Mouse (Mus musculus) kidney, postnatal 10 days (tissue): Measurements from ENCODE around the gene Tmem88b.
"Not testable (repeated sequence)": the region's sequence is repeated elsewhere in the genome, so short reads cannot be mapped to it uniquely, and the experiment has no call there.

Experiments
- DNase-seq: peaks from one replicate; pipeline ENCODE4 v3.0.0; 2021; ENCODE audit warnings: mixed read lengths

The Tmem88b gene

DNA sequence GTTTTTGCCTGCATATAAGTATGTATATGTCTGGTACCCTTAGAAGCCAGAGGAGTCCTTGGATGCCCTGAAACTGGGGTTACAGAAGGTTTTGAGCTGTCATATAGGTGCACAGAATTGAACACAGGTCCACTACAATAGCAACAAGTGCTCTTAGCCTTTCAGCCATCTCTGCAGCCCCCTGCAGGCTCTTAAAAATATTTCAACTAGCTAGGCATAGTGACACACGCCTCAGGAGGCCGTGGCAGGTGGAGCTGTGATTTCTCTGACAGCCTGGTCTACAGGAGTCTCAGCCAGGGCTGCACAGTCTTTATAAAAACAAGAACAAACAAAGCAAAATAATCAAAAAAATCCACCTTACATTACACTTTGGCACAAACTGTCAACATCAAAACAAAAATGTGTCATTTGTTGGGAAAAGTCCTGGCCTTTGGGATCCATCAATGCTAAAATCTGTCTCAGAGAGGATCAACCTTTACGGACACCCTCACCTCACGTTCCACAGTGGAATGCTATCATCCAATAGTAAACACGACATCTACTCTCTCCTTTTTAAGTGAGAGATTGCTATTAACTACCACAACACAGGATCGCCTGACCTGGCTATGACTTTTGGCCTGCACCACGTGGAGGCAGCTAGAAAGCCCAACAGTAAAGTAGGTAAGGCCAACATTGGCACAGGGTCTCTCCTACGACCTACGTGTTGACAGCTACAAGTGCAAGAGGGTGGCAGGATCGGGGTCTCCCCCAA lies 25.6 kb downstream of the Tmem88b start:
- peak; percentile 44 for DNase-seq

GRCm38 (mm10) chr4:155757011-155757410 lies 28.7 kb downstream of the Tmem88b start:
- no peak for DNase-seq

- DNase-seq: no peak
These were observed 38.8 kb downstream of the Tmem88b start for GRCm38 (mm10) chr4:155746575-155747490.

DNA sequence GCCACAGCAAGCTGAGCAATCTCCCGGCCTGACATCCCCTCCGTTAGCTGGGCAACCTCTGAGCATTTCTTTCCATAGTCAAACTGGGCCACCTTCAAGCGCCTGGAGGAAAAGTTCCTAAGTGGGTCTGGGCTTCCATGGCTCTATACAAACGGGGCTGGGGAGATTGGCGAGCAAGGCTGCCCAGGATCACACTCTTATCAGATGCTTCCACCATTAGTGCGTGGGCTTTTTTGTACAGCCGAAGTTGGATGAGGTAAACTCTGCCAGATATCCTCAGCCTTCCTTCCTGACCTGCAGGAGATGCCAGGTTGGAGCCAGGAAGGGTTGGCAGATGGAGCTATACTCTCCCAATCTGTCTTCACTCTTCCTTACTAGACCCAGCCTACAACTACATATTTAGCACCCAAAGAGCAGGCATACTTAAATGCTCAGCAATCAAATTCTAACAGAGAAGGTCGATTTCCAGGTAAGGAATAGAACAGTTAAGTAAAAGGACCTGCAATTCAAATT lies 39.6 kb downstream of the Tmem88b start:
- DNase-seq: no peak

- DNase-seq: no peak
These were observed 40.5 kb downstream of the Tmem88b start for GRCm38 (mm10) chr4:155745136-155745535.

DNA sequence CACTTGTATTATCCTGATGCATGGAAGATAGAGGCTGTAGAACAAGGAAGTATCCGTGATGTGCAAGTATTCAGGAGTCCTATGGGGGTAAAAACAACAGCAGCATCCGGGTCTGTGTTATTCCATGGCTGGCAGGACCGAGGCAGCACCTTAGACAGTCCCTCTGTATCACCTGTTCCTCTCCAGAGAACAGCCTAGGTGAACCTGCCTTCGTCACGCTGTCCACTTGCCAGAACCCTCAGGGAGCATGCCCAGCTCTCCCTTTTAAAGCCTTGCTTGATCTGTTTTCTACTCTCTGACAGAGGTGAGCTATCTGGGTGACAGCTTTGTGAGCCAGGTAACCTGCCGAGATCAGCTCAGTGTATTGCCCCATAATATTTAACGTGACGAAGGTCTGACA lies 41.2 kb downstream of the Tmem88b start:
- DNase-seq: no peak

- no peak for DNase-seq
These were observed 43.0 kb downstream of the Tmem88b start for GRCm38 (mm10) chr4:155742684-155743083.

DNA sequence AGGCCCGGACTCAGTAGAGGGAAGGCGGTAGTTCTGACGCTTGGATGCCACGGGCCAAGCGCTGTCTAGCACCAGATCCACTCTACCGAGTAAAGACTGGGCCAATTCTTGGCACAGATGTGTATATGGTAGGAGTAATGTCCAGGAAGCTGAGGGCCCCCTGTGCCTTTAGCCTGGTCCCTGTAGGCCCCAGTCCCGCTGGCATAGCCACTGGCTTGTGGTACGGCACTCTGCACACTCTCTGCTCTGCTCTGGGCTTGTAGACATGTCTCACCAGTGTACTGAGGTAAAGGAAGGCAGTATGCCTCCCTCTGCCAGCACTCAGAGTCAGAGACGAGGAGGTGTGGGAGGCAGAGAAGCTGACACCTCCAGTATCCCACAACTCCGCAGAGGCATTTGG lies 45.0 kb downstream of the Tmem88b start:
- not testable (repeated sequence) for DNase-seq

- DNase-seq: no peak
These were observed 45.7 kb downstream of the Tmem88b start for GRCm38 (mm10) chr4:155739741-155740636.

DNA sequence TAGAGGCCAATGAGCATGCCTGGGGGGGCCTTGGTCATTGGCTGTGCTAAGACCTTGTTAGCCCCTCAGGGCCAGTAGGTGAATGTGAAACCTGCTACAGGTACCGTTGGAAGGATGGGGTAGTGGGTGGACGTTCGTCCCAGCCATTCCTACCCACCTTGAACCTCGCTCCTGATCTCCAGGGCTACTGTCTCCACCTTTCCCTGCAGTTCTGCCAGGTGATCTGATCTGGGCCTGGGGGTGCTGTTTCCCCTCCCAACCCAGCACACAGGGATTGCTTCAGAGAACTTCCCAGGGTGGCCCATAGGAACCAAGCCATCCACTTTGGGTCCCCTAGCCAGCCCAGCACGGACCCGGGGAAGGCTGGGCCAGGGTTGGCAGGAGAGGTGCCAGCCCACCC lies 46.5 kb downstream of the Tmem88b start:
- no peak for DNase-seq

DNA sequence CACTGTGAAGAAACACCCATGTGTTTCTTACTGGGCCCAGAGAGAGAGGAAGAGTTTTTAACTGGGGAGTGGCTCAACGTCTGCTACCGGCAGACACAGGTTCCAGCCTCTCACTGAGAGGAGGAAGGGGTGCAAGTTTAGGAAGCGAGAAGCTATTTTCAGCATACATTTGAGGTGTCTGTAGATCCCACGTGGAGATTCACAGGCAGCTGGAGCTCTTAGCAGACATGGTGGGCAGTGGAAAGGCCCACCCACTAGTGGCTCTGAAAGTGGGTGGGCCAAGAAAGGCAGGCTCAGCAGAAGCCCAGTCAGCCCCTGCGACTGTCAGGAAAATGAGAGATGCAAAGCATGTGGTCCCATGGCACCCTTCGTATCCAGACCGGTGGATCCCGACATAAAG lies 47.4 kb downstream of the Tmem88b start:
- DNase-seq: no peak

DNA sequence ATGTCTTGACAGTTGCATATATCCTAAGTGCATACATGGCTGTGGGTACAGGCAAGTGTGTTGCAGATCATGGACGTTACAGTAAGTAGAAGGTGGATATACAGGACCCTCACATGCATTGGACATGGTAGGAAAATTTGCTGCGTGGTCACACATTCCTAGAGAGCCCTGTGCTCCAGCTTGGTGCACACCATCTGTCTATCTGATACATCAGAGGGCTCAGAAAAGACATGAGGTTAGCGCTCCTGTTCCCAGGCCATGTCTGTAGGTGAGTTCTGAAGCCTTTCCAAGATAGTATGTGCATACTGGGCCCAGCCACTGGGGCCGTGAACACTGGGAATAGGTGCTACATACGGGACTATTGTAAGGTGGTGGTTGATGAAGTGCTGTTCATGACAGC lies 49.3 kb downstream of the Tmem88b start:
- no peak for DNase-seq

GRCm38 (mm10) chr4:155735788-155736187 lies 49.9 kb downstream of the Tmem88b start:
- DNase-seq: no peak

DNA sequence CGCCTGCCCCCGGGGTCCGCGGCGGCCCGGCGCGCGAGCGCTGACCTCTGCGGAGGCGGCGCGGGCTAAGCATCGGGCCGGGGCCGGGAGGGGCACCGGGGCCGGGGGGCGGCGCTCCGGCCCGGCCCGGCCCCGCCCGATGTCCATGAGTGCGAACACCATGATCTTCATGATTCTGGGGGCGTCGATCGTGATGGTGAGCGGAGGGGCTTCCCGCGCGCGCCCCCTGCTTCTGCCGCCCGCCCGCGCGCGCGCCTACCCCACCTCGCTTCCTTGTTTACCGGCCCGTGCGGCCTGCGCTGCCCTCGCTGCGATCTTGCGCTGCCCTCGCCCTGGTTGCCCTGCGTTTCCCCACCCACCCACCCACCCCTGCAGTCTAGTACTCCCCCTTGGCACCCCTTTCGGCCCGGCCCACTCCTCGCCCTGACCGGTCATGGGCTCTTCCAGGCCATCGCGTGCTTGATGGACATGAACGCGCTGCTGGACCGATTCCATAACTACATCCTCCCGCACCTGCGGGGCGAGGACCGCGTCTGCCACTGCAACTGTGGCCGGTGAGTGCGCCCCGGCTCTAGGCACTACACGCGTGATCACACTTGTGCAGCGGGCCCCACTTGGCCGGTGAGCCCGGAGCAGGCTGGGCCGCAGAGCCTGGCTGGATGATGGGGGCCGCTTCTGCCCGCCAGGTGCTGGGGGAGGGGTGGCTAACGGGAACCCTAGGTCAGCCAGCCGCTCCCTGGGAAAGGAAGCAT lies 50.5 kb downstream of the Tmem88b start:
- DNase-seq: peak; percentile 65

- peak; percentile 93 for DNase-seq
These were observed 51.2 kb downstream of the Tmem88b start, which contains the start of gene Tmem240 for GRCm38 (mm10) chr4:155734350-155734941. TSS of gene Tmem240 (plus strand) at chr4:155734800.

- DNase-seq: no peak
These were observed 52.4 kb downstream of the Tmem88b start for GRCm38 (mm10) chr4:155733267-155733666.
